Mouse (Mus musculus) thymus, adult 2 months (tissue): ENCODE data around the gene Ralgds.

Source experiments
- CTCF ChIP-seq: fragments of 200-500 bp; IDR thresholded peaks from 2 replicates; pipeline ENCODE4 v1.5.1; 2012; ENCODE audit warnings: mild to moderate bottlenecking, control low read depth, low read length, moderate library complexity, borderline replicate concordance; ENCODE audit not compliant: control insufficient read depth, poor library complexity, insufficient read depth; ENCODE audit errors: extremely low read depth
- POLR2A ChIP-seq: fragments of 200-500 bp; IDR thresholded peaks from 2 replicates; pipeline ENCODE4 v1.6.1; 2012; ENCODE audit warnings: mild to moderate bottlenecking, low read length, control low read depth, moderate library complexity; ENCODE audit not compliant: control insufficient read depth, poor library complexity, insufficient read depth; ENCODE audit errors: extremely low read depth

DNA sequence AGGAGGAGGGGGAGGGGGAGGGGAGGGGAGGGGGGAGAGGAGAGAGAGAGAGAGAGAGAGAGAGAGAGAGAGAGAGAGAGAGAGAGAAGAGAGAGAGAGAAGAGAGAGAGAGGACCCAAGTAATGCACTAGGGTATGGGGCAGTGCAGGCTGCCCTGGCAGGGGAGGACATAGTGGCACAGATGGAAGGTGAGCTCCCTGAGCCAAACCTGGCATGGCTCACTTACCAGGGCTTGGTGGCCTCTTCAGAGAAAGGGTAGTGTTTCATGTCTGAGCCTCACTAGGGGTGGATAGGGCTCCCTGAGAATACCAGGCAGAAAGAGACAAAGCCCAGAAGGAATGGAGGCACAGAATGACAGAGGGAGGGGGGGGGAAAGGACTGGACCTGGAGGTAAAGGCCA is 50.9 kb downstream of the Ralgds start:
- TF ChIP-seq POLR2A (no peak), CTCF (no peak)
